Mouse (Mus musculus) monocyte, adult 5-6 weeks (primary cell): Measurements from ENCODE around the gene Klhdc7a. TPM values are rescaled to one million over a fixed set of nuclear protein-coding genes. Genes with fewer than 3 reads are reported as not detected.

Experiments used
- total RNA-seq: library from RNA; stranded (forward); fragments of 200-1000, 200-491, 200-594 nt; gene quantifications from 3 replicates; pipeline ENCODE4 v1.2.3, GENCODE M21; 2017

Gene Klhdc7a
- total RNA-seq, 1 experiment from 2014 or later = not detected

Other genes with a start within 250 kb of the Klhdc7a start
- not detected in 3 replicates for gene Pax7, start 134.5 kb downstream of the Klhdc7a start, total RNA-seq